Mouse (Mus musculus): ENCODE data around the gene Gid8.

Gid8 gene

GRCm38 (mm10) chr2:180709923-180710272 lies at the start of gene Gid8, which contains the start of gene Dido1:
TSS of gene Gid8 (plus strand) at chr2:180710117.
TSS of gene Dido1 (minus strand) at chr2:180709999.
- DNase-seq (ENCODE audit: low read depth, low spot score): peak; percentile 99

- DNase-seq (ENCODE audit: low read depth, low spot score): no peak
Observed at GRCm38 (mm10) chr2:180660521-180660920, 49.4 kb upstream of the Gid8 start.

- no peak for DNase-seq (ENCODE audit: low read depth, low spot score)
Observed at GRCm38 (mm10) chr2:180662008-180662407, 47.9 kb upstream of the Gid8 start.

- no peak for DNase-seq (ENCODE audit: low read depth, low spot score)
Observed at GRCm38 (mm10) chr2:180676706-180677105, 33.2 kb upstream of the Gid8 start.

GRCm38 (mm10) chr2:180678609-180679140 lies 31.2 kb upstream of the Gid8 start:
- DNase-seq (ENCODE audit: low read depth, low spot score): peak; percentile 56

GRCm38 (mm10) chr2:180681225-180681624 lies 28.7 kb upstream of the Gid8 start:
- DNase-seq (ENCODE audit: low read depth, low spot score): no peak

GRCm38 (mm10) chr2:180683524-180683923 lies 26.4 kb upstream of the Gid8 start:
- DNase-seq (ENCODE audit: low read depth, low spot score): no peak

GRCm38 (mm10) chr2:180684031-180684430 lies 25.9 kb upstream of the Gid8 start:
- no peak for DNase-seq (ENCODE audit: low read depth, low spot score)

GRCm38 (mm10) chr2:180689841-180690240 lies 20.1 kb upstream of the Gid8 start:
- DNase-seq (ENCODE audit: low read depth, low spot score): no peak

GRCm38 (mm10) chr2:180692630-180693029 lies 17.3 kb upstream of the Gid8 start:
- no peak for DNase-seq (ENCODE audit: low read depth, low spot score)

GRCm38 (mm10) chr2:180695176-180695575 lies 14.7 kb upstream of the Gid8 start:
- DNase-seq (ENCODE audit: low read depth, low spot score): no peak

- no peak for DNase-seq (ENCODE audit: low read depth, low spot score)
Observed at GRCm38 (mm10) chr2:180700457-180700856, 9.5 kb upstream of the Gid8 start.

GRCm38 (mm10) chr2:180701053-180701766 lies 8.7 kb upstream of the Gid8 start:
- peak; percentile 24 for DNase-seq (ENCODE audit: low read depth, low spot score)

- DNase-seq (ENCODE audit: low read depth, low spot score): peak; percentile 88
Observed at GRCm38 (mm10) chr2:180701767-180702621, 7.9 kb upstream of the Gid8 start.

- DNase-seq (ENCODE audit: low read depth, low spot score): no peak
Observed at GRCm38 (mm10) chr2:180702701-180703149, 7.2 kb upstream of the Gid8 start.

GRCm38 (mm10) chr2:180703175-180703574 lies 6.7 kb upstream of the Gid8 start:
- DNase-seq (ENCODE audit: low read depth, low spot score): no peak

- DNase-seq (ENCODE audit: low read depth, low spot score): no peak
Observed at GRCm38 (mm10) chr2:180703645-180704359, 6.1 kb upstream of the Gid8 start.

- no peak for DNase-seq (ENCODE audit: low read depth, low spot score)
Observed at GRCm38 (mm10) chr2:180704591-180704990, 5.3 kb upstream of the Gid8 start.

GRCm38 (mm10) chr2:180705066-180705465 lies 4.9 kb upstream of the Gid8 start:
- no peak for DNase-seq (ENCODE audit: low read depth, low spot score)

- no peak for DNase-seq (ENCODE audit: low read depth, low spot score)
Observed at GRCm38 (mm10) chr2:180705975-180706374, 3.9 kb upstream of the Gid8 start.

- no peak for DNase-seq (ENCODE audit: low read depth, low spot score)
Observed at GRCm38 (mm10) chr2:180709023-180709922, 644 bp upstream of the Gid8 start.

All from forelimb bud, embryonic 11.5 days (tissue).